Mouse (Mus musculus) monocyte, adult 5-6 weeks (primary cell): Measurements from ENCODE around the gene Sppl3. TPM values are rescaled to one million over a fixed set of nuclear protein-coding genes. Genes with fewer than 3 reads are reported as not detected.

Source experiments
- ATAC-seq: fragments of 153-309, 156-312 bp; replicated peaks from 2 replicates; pipeline ENCODE4 v1.8.0; 2017; ENCODE audit warnings: mild to moderate bottlenecking; ENCODE audit not compliant: low TSS enrichment, insufficient number of reproducible peaks, severe bottlenecking, poor library complexity, low FRiP score
- total RNA-seq: library from RNA; stranded (forward); fragments of 200-1000, 200-491, 200-594 nt; gene quantifications from 3 replicates; pipeline ENCODE4 v1.2.3, GENCODE M21; 2017

Gene Sppl3
- total RNA-seq, 1 experiment from 2014 or later, result 44.8 TPM

- no peak for ATAC-seq
Measured at GRCm38 (mm10) chr5:115139124-115139523, 128.2 kb downstream of the Sppl3 start.

GRCm38 (mm10) chr5:115140726-115141125 is 129.8 kb downstream of the Sppl3 start:
- no peak for ATAC-seq

DNA sequence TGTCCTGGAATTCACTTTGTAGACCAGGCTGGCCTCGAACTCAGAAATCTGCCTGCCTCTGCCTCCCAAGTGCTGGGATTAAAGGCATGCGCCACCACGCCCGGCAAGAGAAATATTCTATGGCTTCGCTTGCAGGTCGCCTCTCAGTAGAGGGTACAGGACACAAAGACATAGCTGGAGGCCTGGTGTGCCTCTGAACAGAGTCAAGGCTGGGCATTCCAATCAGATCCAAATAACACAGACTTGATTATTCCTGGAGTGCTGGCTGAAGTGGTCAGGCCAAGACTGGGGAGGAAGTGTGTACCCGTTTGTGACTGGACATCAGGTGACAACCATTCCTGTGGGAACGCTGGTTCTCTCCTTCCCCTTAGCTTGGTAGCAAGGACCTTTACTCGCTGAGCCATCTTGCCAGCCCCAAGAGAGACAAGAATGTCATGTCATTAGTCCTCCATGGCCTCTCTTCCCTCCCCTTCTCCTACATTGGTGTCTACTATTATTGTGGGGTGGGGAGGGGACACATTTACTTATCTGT is 131.3 kb downstream of the Sppl3 start:
- no peak for ATAC-seq

DNA sequence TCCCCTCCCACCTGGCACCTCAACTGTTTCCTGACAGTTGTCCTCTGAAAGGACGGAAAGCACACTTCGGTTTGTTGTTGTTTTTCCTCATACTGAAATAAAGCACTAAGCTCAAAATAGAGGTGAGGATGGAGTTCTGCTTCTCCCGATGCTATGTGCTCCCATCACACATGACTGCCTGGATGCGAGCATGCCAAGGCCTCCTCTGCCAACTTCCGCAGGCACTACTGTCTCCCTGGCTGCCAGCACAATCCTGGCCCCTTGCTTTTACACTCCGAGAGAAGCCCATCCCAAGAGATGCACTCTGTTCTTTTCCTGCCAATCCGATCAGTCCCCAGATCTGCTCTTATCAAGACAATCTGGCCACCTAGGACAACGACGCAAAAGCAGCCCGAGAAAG is 132.6 kb downstream of the Sppl3 start:
- no peak for ATAC-seq

GRCm38 (mm10) chr5:115144471-115144870 is 133.5 kb downstream of the Sppl3 start:
- no peak for ATAC-seq

- no peak for ATAC-seq
Measured at GRCm38 (mm10) chr5:115145253-115145968, 134.5 kb downstream of the Sppl3 start.

- no peak for ATAC-seq
Measured at GRCm38 (mm10) chr5:115145976-115146746, 135.2 kb downstream of the Sppl3 start.

GRCm38 (mm10) chr5:115146747-115147130 is 135.8 kb downstream of the Sppl3 start:
- no peak for ATAC-seq

- no peak for ATAC-seq
Measured at GRCm38 (mm10) chr5:115147388-115147787, 136.5 kb downstream of the Sppl3 start.

DNA sequence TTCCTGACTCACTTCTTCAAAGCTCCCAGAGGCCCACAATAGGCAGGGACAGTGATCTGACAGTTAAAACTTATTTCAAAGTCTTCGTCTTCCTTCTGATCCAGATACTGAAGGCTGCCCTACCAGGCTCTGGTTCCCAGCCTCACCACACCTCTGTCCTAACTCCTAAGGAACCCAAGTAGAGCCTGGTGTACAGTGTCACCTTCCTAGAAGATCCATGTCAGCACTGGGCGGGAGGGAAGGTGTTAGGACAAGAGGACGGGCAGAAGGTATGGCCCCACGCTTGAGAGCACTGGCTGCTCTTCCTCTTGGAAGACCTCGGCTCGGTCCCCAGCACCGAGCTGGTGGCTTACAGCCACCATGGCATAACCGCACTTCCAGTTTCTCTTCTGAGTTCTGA is 137.4 kb downstream of the Sppl3 start:
- no peak for ATAC-seq

Other genes with a start within 250 kb of the Sppl3 start
- gene Ankrd13a, start 236.5 kb upstream of the Sppl3 start, total RNA-seq, result 185 to 246 TPM (median 193 TPM) in 3 replicates
- 118 to 169 TPM (median 121 TPM) in 3 replicates for gene Git2, start 235.6 kb upstream of the Sppl3 start, total RNA-seq
- 33.0 to 67.3 TPM (median 42.5 TPM) in 3 replicates for gene 1500011B03Rik, start 187.7 kb upstream of the Sppl3 start, total RNA-seq
- gene 4930519G04Rik, start 157.5 kb upstream of the Sppl3 start, total RNA-seq, result 0.57 TPM in 1 of 3 replicates, not detected in the others
- gene Gm9936, start 152.5 kb upstream of the Sppl3 start, total RNA-seq, result not detected in 3 replicates
- 10.6 to 17.9 TPM (median 14.4 TPM) in 3 replicates for gene Oasl2, start 114.2 kb upstream of the Sppl3 start, total RNA-seq
- gene Oasl1, start 87.9 kb upstream of the Sppl3 start, total RNA-seq, result 0.95 to 2.6 TPM (median 1.5 TPM) in 3 replicates
- gene 2210016L21Rik, start 69.0 kb upstream of the Sppl3 start, total RNA-seq, result 4.2 to 13.3 TPM (median 8.5 TPM) in 3 replicates
- not detected in 3 replicates for gene Hnf1a, start 40.0 kb upstream of the Sppl3 start, total RNA-seq
- 0.75 TPM in 1 of 3 replicates, not detected in the others for gene Gm10401, start 87.2 kb downstream of the Sppl3 start, total RNA-seq
- gene Acads, start 108.2 kb downstream of the Sppl3 start, total RNA-seq, result 10.4 to 19.1 TPM (median 15.8 TPM) in 3 replicates
- gene Unc119b, start 123.8 kb downstream of the Sppl3 start, total RNA-seq, result 10.1 to 27.7 TPM (median 18.6 TPM) in 3 replicates
- 59.6 to 65.0 TPM (median 62.6 TPM) in 3 replicates for gene Mlec, start 147.0 kb downstream of the Sppl3 start, total RNA-seq
- not detected in 3 replicates for gene Cabp1, start 183.2 kb downstream of the Sppl3 start, total RNA-seq
- gene Pop5, start 224.7 kb downstream of the Sppl3 start, total RNA-seq, result 57.1 to 85.3 TPM (median 81.5 TPM) in 3 replicates